Mouse (Mus musculus): ENCODE results near the gene Npr2.
"Not testable (repeated sequence)": the region's sequence is repeated elsewhere in the genome, so short reads cannot be mapped to it uniquely, and the experiment has no call there.

Gene Npr2

GRCm38 (mm10) chr4:43631046-43631955, at the start of gene Npr2:
Gene Npr2, plus strand, starts transcription at chr4:43631935.
- no peak for DNase-seq (ENCODE audit: low read depth, low spot score)

- no peak for DNase-seq (ENCODE audit: low read depth, low spot score)
Observed at GRCm38 (mm10) chr4:43582241-43582640, 49.5 kb upstream of the Npr2 start.

DNA sequence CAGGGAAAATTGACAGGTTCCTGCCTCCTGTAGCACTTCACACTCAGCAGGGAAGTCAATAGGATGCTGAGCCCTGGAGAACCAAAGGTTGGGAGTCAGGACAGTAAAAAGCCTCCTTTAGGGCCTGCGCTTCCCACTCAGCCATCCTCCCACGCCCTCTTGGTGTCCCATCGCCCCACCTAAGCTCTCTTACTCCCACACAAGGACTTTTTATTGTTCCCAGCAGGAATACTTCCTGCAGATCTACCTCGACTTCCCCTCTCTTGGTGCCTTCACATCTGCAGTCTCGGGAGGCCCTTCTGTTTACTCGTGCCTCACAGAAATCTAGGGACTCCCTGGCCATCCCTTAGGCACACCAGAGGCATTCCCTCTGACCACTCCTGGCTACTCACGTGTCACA, 48.3 kb upstream of the Npr2 start:
- no peak for DNase-seq (ENCODE audit: low read depth, low spot score)

GRCm38 (mm10) chr4:43584444-43585416, 47.0 kb upstream of the Npr2 start, which contains the start of gene Msmp:
Gene Msmp, minus strand, starts transcription at chr4:43584494.
- no peak for DNase-seq (ENCODE audit: low read depth, low spot score)

GRCm38 (mm10) chr4:43585682-43586081, 46.1 kb upstream of the Npr2 start:
- no peak for DNase-seq (ENCODE audit: low read depth, low spot score)

- peak; percentile 35 for DNase-seq (ENCODE audit: low read depth, low spot score)
Observed at GRCm38 (mm10) chr4:43586411-43586810, 45.3 kb upstream of the Npr2 start.

GRCm38 (mm10) chr4:43587681-43588080, 44.1 kb upstream of the Npr2 start:
- no peak for DNase-seq (ENCODE audit: low read depth, low spot score)

DNA sequence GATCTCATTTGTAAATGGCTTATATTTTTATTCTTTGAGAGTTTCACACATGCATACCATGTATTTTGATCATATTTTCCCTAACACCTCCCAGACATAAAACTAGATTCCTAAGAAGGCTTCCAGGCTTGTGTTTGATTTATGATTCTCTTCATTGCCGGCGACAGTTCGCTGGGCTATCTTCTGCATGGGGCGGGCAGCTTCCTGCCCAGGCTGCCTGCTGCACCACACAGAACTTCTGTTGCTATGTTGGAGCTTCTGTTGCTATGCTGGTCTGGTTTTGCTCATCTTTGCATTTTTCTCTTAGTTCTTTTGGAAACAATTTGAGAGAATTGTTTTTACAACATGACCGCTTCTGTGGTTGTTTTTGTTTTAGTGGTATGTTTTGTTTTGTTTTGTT, 40.2 kb upstream of the Npr2 start:
- no peak for DNase-seq (ENCODE audit: low read depth, low spot score)

DNA sequence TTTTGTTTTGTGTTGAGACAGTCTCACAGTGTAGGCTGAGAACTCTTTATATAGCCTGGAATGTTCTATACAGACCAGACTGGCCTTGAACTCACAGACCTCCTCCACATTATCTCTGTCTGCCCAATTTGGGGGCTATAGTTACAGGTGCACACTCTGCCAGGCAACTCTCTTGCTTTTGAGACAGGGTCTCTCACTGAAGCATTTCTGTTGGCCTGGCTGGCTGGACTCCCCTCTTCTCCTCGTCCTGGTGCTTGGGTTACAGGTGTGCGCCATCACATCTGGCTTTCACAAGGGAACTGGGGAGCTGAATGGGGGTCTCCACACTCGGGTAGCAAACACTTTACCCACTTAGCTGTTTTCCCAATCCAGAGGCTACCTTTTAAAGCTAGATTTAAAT, 39.8 kb upstream of the Npr2 start:
- DNase-seq (ENCODE audit: low read depth, low spot score) = no peak

- no peak for DNase-seq (ENCODE audit: low read depth, low spot score)
Observed at GRCm38 (mm10) chr4:43593453-43593852, 38.3 kb upstream of the Npr2 start.

- DNase-seq (ENCODE audit: low read depth, low spot score) = not testable (repeated sequence)
Observed at GRCm38 (mm10) chr4:43596597-43596996, 35.1 kb upstream of the Npr2 start.

DNA sequence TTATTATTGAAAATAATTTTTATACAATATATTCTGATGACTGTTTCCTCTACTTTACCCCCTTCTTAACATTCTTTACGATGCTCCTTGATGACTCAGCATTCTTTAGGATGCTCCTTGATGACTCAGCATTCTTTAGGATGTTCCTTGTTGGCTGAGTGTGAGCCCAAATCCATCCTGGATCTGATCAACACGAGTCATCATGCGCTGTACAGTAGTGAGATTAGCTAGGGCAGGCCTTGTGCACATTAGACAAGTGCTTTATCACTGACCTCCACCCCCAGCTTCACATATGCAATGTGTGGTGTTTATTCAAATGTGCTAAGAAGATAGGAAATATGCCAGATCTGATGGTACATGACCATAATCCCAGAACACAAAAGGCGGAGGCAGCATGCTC, 33.5 kb upstream of the Npr2 start:
- no peak for DNase-seq (ENCODE audit: low read depth, low spot score)

DNA sequence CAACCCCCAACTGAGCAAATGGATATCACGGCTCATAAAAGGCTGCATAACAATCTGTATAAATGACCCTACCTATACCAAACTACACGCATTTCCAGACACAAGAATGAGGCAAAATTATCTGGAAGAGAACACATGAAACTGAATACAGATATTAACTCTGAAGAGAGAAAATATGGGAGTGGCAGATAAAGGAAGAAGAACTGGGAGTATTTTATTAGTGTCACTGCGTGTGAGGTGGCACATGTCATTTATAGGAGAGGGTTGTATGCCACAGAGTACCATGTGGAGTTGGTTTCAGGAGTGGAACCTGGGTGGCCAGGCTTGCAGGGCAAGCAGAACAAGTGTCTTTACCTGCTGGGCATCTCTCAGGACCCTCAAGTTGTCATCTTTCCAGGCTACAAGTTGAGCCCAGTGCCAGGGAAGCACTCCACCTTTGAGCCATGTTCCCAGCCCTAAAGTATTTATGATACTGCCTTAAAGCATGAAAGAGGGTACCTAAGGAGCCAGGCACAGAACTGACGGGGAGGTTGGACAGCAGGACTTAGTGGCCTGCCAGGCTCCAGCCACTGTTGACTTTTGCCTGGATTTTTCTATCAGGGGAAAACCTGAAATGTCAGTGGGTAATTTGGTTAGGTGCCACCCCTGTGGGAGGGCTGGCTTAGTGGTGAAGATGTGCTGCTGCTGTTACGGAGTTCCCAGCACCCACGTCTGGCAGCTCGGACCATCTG, 32.9 kb upstream of the Npr2 start:
- DNase-seq (ENCODE audit: low read depth, low spot score) = no peak

DNA sequence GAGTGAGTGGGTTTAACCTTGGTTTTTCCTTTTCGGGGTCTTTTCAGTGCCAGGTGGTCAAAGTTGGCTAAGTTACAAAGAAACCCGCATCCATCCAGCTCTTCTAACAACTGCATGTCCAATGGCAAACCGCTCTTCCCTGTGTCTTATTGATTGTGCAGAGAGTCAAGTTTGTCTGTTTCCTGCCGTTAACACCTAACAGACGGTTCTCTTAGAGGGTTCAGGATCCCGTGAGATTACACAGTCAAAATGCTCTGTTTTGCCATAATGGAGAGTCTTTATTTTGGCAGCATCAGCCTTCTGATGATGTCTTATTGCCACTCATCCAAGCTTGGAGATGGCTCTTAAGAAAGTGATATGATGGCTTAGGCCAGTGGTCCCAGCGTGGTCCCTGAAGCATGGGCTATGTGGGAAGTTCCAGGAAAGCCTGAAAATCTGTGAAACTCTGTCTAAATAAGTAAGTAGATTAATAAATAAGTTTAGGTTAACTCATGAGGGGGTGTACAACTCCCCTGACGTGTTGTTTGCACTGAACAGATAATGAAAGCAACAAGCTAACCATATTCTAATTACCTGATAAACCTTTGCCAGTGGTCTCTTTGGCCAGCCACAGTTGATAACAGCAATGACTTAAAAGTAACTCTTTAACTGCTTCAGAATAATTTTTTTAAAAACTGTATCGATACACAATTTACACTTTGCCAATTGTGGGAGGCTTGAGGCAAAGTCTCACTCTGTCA, 31.4 kb upstream of the Npr2 start:
- no peak for DNase-seq (ENCODE audit: low read depth, low spot score)

DNA sequence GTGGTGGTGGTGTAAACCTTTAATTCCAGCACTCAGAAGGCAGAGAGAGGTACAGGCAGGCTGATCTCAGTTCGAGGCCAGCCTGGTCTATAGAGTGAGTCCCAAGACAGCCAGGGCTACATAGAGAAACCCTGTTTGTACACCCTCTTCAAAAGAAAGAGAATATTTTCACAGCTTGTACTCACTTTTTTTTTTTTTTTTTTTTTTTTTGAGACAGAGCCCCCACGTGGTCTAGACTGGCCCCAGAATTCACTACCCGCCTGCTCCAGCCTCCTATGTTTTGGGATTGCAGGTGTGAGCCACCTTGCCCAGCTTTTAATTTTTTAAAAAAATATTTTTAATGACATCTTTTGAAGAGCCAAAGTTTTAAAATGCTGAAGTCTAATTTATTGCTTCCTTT, 27.6 kb upstream of the Npr2 start:
- DNase-seq (ENCODE audit: low read depth, low spot score) = no peak

- DNase-seq (ENCODE audit: low read depth, low spot score) = no peak
Observed at GRCm38 (mm10) chr4:43604751-43605685, 26.7 kb upstream of the Npr2 start.

DNA sequence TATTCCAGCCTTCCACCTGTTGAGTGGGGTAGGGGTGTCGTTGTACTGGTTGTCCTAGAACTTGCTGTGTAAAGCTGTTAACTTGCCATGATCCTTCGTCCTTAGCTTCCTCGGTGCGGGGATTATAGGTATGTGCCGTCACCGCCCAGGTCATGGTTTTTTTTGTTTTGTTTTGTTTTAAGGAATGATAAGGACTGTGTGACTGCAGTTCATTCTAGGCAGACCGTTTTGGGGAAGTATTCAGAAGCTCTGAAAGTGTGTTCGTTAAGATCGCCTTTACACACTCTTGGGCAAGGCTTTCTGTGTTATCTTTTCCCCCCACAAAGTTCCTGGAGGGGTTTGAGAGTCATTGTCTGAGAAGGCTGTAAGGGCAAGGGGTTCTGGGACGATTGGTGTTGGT, 19.2 kb upstream of the Npr2 start:
- no peak for DNase-seq (ENCODE audit: low read depth, low spot score)

DNA sequence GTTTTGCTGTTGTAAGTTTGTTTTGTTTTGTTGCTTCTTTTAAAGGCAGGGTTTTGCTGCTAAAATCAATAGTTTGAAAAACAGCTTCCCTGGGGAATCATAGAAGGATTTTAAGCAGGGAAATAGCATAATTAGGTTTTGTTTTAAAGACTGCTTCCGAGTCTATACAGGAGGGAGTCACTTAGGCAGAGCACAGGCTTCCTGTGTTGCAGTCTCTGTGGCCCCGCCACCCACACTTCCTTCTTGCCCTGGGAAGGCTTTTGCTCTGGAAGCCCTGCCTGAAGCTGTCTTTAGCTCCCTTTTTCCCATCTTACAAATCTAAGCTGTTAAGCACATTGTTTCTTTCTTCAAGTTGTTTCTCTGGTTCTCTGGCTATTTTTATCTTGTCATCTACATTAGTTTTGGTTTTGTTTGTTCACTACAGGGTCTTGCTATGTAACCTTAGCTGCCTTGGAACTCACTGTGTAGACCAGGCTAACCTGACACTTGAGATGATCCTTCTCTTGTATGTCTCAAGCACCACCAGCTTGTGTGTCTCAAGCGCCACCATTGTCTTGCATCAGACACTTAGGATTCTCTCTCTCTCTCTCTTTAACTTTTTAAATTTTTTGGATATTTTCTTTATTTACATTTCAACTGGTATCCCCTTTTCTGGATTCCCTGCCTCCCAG, 18.5 kb upstream of the Npr2 start:
- DNase-seq (ENCODE audit: low read depth, low spot score) = no peak

DNA sequence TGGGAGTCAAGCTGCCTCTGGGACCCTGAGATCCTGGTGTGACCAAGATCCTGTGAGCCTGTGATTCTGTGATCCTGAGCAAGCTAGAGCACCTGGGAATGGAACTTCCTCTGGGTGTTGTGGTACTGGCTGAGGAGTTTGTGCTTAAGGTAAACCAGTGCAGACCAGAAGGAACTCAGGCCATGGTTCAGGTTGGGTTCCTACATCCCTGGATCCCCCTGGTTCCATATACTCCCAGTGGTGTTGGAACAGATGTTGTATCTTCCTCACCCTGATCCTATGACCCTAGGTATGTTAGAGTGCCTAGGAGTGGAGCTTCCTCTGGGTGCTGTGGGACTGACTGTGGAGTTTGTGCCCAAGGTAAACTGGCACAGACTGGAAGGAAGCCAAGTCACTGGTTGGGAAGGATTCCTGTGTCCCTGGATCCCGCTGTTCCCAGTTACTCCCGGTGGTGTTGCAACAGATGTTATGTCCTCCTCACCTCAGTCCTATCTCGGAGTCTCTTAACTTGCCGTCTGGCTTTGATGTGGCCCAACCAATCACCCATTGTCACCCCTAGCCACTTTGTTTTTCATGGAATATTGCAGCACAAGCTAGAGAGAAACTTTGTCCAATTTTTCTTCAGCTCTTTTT, 11.5 kb upstream of the Npr2 start:
- no peak for DNase-seq (ENCODE audit: low read depth, low spot score)
